Mouse (Mus musculus): ENCODE data around the gene Fam166a. TPM values are rescaled to one million over a fixed set of nuclear protein-coding genes. Genes with fewer than 3 reads are reported as not detected.

Gene Fam166a
- polyA plus RNA-seq (2015; fragmentation: Nextera tagmentation; extraction: Ambion mirVana), result 0.69 and 1.4 TPM in 2 replicates

DNA sequence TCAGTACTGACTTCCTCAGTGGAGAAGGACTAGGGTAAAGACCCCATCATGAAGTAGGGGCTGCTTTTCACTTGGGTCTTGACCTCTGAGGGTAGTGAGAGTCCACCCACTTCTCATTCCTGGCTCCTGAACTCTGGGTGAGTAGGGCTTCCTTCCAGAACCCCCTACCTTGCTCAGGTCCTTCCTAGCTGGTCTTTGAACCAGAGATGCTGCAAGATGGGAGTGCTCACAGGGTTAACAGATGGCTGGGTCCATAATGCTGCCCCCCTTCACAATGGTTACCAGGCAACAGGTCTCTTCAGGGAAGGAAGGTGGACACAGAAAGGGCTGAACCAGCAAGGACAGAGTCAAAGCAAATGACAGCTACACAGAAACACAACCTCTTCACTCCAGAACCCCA is at the start of gene Fam166a:
Gene Fam166a (plus strand): TSS at position 301 of the 400 bp plus-strand sequence.
- H3K27me3 ChIP-seq, result no peaks in the 10 kb centered on the region
- peaks cover 10% of the 10 kb centered on the region for H3K4me1 ChIP-seq
- no peaks in the 10 kb centered on the region for H3K9me3 ChIP-seq
- no peak within 1 kb of the TSS for H3K9ac ChIP-seq
- ATAC-seq (ENCODE audit: borderline replicate concordance, extremely low read depth, low FRiP score, low TSS enrichment), result no peak
- no peak within 1 kb of the TSS for H3K4me3 ChIP-seq
- no peak within 1 kb of the TSS for H3K4me2 ChIP-seq
- peaks cover 7% of the 10 kb centered on the region for H3K36me3 ChIP-seq
- no peak within 1 kb of the TSS for H3K27ac ChIP-seq

DNA sequence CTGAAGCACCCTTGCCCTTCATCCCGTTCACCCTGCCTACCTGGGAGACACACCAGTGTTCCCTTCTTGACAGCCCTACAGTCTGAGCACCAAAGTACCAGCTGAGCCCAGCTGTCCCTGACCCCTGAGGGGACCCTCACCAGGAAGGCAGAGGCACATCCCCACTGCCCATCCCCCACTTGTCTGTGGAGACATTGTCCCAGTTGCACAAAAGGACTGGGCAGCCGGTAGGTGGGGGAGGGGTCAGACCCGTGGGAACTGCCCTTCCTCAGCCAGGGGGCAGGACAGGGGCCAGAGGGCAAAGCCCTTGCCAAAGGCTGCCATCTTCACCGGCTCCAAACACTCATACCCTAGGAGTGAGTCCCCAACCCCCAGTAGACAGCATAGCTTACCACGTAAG is 48.8 kb upstream of the Fam166a start:
- 38% methylated on average over 5 of the region's 5 CpGs for WGBS
- no peak for ATAC-seq (ENCODE audit: borderline replicate concordance, extremely low read depth, low FRiP score, low TSS enrichment)
- Histone ChIP-seq H3K27ac (no peak overlapping the region; the same call in 1 of the 2 replicates), H3K9ac (no peak overlapping the region), H3K4me2 (no peak overlapping the region), H3K27me3 (no peaks in the 10 kb centered on the region), H3K9me3 (no peaks in the 10 kb centered on the region), H3K4me3 (no peak overlapping the region), H3K36me3 (no peaks in the 10 kb centered on the region), H3K4me1 (peaks cover 35% of the 10 kb centered on the region)

DNA sequence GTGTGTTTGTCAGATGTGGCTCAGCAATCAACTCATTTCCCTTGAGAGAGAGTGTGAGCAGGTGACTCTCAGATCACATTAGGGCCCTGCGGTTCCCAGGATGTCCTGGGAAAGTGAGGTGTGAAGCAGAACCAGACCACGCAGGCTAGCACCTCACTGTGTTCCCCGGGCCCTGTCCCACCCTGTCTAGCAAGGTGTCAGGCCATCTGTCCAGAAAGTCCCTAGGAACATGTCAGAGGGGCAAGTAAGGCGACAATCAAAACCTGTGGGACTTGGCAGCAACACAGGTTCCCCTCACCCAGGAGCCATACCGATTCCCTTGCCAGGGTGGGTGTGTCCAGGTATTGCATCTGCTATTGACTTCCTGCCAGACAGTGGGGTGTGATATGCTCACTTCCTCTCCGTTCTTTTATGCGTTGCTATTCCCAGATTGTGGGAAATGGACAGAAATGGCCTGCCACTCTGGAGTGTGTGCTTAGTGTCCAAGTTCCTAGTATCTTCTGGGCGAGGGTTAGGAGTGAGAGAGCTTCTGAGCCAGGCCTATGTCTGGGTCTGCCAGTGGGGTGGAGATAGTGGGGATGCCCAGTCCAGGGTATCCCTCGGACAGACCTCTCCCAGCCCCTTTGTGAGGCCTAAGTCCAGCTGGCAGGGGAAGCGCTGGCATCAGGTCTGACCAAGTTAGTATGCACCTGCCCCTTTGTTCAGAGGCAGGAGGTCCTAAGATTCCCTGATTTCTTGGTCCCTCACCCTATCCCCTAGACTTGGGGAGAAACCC is 48.0 kb upstream of the Fam166a start:
- no peak for ATAC-seq (ENCODE audit: borderline replicate concordance, extremely low read depth, low FRiP score, low TSS enrichment)
- Histone ChIP-seq H3K27me3 (no peaks in the 10 kb centered on the region), H3K4me2 (no peak overlapping the region), H3K36me3 (no peaks in the 10 kb centered on the region), H3K9me3 (no peaks in the 10 kb centered on the region), H3K4me1 (peaks cover 39% of the 10 kb centered on the region), H3K9ac (no peak overlapping the region), H3K27ac (no peak overlapping the region; the same call in 1 of the 2 replicates), H3K4me3 (no peak overlapping the region)
- 54% methylated on average over 10 of the region's 10 CpGs for WGBS

DNA sequence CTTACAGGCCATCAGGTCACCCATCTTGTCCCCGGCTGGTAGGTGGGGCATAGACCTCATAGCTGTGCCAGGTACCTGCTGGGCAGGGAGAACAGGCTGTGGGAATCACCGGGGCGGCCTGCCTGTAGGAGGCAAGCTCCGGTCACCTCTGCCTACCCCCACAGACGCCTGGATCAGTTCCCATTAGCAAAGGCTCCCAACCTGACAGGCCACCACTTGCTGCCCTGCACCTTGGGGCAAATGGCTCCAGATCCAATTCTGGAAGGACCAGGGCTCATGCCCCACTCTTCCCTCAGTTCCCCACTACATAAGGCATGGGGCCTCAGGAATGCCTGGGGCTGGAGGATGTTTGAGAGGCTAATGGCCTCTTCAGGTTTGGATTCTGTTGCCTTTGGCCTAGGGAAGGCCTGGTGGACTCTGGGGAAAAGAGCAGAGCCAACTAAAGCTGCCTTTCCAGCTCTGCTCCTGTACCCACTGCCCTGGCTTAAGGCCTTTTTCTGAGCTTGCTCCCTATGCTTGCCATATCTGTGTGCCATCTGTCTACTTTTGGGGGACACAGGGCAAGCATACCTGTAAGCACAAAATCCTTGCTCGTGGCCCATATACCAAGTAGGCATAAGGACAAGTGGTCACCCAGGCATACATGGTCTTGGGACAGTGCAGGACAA is 47.3 kb upstream of the Fam166a start:
- Histone ChIP-seq H3K4me3 (no peak overlapping the region), H3K27ac (no peak overlapping the region), H3K27me3 (no peaks in the 10 kb centered on the region), H3K9ac (no peak overlapping the region), H3K36me3 (no peaks in the 10 kb centered on the region), H3K4me1 (peaks cover 44% of the 10 kb centered on the region), H3K4me2 (no peak overlapping the region), H3K9me3 (no peaks in the 10 kb centered on the region)
- ATAC-seq (ENCODE audit: borderline replicate concordance, extremely low read depth, low FRiP score, low TSS enrichment), result no peak
- 80% methylated on average over 6 of the region's 6 CpGs for WGBS

DNA sequence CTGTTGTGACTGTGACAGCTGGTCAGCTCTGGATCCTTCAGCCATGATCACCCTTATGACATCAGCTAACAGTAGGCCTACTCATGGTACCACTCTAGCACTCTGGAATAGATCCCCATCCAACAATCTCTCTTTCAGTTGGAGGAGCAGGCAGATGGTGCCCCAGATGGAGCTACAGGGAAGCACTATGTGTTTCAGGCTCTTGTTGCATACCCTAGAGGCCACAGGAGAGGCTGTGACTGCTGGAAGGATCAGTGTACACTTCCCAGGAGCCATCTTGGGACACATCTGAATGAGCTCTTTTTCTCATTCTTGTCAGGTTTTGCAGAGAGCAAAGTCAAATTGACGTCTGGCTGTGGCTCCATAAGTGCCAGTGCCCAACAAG is 46.8 kb upstream of the Fam166a start:
- no peak overlapping the region for H3K27ac ChIP-seq
- H3K4me3 ChIP-seq, result no peak overlapping the region
- H3K27me3 ChIP-seq, result peaks cover 3% of the 10 kb centered on the region; the same call in 1 of the 2 replicates
- no peaks in the 10 kb centered on the region for H3K36me3 ChIP-seq
- ATAC-seq (ENCODE audit: borderline replicate concordance, extremely low read depth, low FRiP score, low TSS enrichment), result no peak
- WGBS, result 63% methylated on average over 1 of the region's 1 CpGs
- H3K9me3 ChIP-seq, result no peaks in the 10 kb centered on the region
- H3K9ac ChIP-seq, result no peak overlapping the region
- H3K4me1 ChIP-seq, result peaks cover 50% of the 10 kb centered on the region
- no peak overlapping the region for H3K4me2 ChIP-seq

DNA sequence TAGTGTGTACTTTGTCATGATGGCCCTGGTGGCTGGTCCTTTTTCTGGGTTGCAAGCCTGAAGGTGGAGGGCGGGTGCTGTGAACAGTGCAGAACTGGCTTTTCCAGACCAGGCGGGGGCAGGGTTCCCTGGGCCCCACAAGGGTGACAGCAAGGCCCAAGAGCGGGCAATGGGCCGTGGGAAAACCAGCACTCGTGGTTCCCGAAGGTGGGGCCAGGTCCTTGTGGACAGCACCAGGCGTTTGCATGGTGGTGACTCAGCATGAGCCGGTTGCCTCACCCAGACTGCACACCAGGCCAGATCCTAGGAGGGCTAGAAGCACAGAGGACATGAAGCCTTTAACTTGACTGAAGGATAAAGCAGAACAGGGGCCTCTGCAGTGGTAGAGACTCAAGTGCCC is 45.9 kb upstream of the Fam166a start:
- no peak overlapping the region for H3K27ac ChIP-seq
- 51% methylated on average over 8 of the region's 8 CpGs for WGBS

DNA sequence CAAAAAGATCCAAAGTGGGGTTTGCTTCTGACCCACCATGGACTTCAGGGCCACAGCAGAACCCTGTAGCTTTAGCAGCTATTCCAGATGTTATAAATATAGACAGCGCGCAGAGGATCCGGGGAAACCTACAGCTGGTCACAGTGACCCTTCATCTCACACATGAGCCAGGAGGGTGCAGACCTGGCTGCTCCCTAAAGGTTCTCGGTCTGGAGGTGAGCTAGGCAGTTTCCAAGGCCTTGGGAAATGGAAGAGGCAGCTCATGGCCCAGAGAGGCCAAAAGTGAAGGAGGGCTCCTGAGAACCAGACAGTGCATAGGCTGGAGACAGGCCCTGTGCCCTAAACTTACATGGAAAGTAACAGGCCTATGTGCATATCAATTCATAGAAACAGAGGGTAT is 44.7 kb upstream of the Fam166a start:
- H3K9ac ChIP-seq, result no peak overlapping the region
- H3K36me3 ChIP-seq, result no peaks in the 10 kb centered on the region
- no peak overlapping the region for H3K4me3 ChIP-seq
- H3K27ac ChIP-seq, result no peak overlapping the region
- peaks cover 24% of the 10 kb centered on the region for H3K27me3 ChIP-seq
- 92% methylated on average over 4 of the region's 4 CpGs for WGBS
- no peaks in the 10 kb centered on the region for H3K9me3 ChIP-seq
- no peak overlapping the region for H3K4me2 ChIP-seq
- peaks cover 57% of the 10 kb centered on the region for H3K4me1 ChIP-seq
- ATAC-seq (ENCODE audit: borderline replicate concordance, extremely low read depth, low FRiP score, low TSS enrichment), result no peak

More for the DNA sequence above, 45.9 kb upstream of the Fam166a start:
- Histone ChIP-seq H3K9me3 (no peaks in the 10 kb centered on the region), H3K4me3 (no peak overlapping the region), H3K27me3 (peaks cover 12% of the 10 kb centered on the region), H3K36me3 (no peaks in the 10 kb centered on the region), H3K4me2 (no peak overlapping the region), H3K4me1 (peaks cover 53% of the 10 kb centered on the region), H3K9ac (no peak overlapping the region)
- no peak for ATAC-seq (ENCODE audit: borderline replicate concordance, extremely low read depth, low FRiP score, low TSS enrichment)

DNA sequence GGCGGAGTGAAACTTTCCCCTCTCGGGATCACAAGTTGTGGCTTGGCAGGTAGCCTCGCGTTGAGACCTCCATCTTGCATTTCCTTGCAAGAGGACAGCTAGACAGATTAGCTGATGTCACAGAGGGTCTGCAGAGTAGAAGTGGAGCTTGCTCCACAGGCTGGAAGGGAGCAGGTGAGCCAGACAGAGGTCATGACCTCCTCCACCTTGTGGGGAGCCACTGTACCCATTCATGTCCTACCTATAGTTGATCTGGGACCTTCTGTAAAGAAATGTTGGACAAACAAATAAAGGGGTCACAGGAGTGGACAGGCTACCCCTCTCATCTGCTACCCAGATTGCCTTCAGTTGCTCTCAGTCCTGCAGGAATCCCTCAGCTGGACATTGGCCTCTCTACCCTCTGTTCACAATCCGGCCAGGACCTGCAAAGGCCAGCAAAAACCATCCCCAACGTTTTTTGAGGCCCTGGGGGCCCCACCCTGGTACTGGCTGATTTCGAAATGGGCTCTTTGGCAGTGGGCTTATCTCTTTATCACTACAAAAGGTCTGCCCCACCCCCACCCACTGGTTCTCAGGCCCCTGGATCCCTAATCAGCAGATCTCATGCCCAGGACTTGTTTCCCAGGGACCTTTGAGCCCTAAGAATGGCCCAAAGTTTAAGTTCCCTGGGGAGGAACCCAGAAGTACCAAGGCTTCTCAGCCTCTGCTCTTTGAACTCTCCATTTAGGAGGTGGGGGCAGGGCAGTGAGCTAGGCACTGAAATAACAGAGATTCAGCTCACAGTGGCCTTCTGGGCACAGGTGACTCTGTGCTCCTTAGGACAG is 43.5 kb upstream of the Fam166a start:
- no peak for ATAC-seq (ENCODE audit: borderline replicate concordance, extremely low read depth, low FRiP score, low TSS enrichment)
- Histone ChIP-seq H3K9me3 (no peaks in the 10 kb centered on the region), H3K4me3 (no peak overlapping the region), H3K27me3 (peaks cover 34% of the 10 kb centered on the region), H3K36me3 (no peaks in the 10 kb centered on the region), H3K4me2 (no peak overlapping the region), H3K9ac (no peak overlapping the region), H3K4me1 (peaks cover 52% of the 10 kb centered on the region), H3K27ac (no peak overlapping the region)
- WGBS, result 47% methylated on average over 7 of the region's 7 CpGs

DNA sequence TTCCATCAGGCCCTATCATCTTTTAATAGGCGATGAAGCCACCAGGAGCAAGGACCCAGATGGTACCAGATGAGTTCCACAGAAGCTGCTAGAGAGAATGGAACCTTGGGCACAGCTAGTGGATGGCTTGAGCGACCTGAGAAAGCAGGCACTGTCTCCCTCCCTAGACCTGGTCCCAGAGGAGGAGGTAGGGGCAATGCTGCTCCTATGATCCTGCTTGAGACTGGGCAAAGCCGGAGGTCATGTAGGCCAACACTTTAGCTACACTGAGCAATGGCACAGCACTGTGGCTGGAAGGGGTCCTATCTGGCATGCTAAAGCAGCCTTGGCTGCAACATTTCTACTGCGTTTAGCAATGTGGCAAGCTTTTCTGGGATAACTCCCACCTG is 42.9 kb upstream of the Fam166a start:
- no peak overlapping the region for H3K4me2 ChIP-seq
- WGBS, result 81% methylated on average over 4 of the region's 4 CpGs
- no peaks in the 10 kb centered on the region for H3K36me3 ChIP-seq
- H3K9me3 ChIP-seq, result no peaks in the 10 kb centered on the region
- ATAC-seq (ENCODE audit: borderline replicate concordance, extremely low read depth, low FRiP score, low TSS enrichment), result no peak
- H3K27me3 ChIP-seq, result peaks cover 40% of the 10 kb centered on the region
- H3K9ac ChIP-seq, result no peak overlapping the region
- H3K4me3 ChIP-seq, result no peak overlapping the region
- peaks cover 52% of the 10 kb centered on the region for H3K4me1 ChIP-seq
- H3K27ac ChIP-seq, result no peak overlapping the region

DNA sequence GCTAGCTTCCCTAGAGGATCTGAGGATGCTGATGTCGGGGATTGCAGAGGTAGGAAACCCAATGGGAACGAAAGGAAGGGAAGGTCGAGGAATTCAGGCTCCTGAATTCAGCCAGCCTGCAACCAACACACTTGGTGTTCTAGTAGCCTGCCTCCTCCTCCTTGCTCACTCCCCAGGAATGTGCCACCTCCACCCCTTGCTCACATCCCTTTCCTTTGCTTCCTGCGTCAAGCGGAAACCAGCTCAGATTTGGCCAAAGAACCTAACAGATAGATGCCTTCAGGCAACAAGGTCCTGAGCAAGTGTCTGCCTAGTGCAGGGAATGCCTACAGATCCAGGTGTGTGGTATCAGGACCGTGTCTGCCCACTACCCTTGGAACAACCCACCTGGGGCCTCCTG is 42.0 kb upstream of the Fam166a start:
- H3K36me3 ChIP-seq, result no peaks in the 10 kb centered on the region
- peaks cover 49% of the 10 kb centered on the region for H3K27me3 ChIP-seq
- H3K9me3 ChIP-seq, result no peaks in the 10 kb centered on the region
- H3K9ac ChIP-seq, result no peak overlapping the region
- H3K4me1 ChIP-seq, result peaks cover 61% of the 10 kb centered on the region
- no peak overlapping the region; the same call in 1 of the 2 replicates for H3K4me2 ChIP-seq
- WGBS, result 50% methylated on average over 6 of the region's 6 CpGs
- ATAC-seq (ENCODE audit: borderline replicate concordance, extremely low read depth, low FRiP score, low TSS enrichment), result no peak
- peak overlapping the region; percentile 71; the same call in 1 of the 2 replicates for H3K27ac ChIP-seq
- H3K4me3 ChIP-seq, result no peak overlapping the region

DNA sequence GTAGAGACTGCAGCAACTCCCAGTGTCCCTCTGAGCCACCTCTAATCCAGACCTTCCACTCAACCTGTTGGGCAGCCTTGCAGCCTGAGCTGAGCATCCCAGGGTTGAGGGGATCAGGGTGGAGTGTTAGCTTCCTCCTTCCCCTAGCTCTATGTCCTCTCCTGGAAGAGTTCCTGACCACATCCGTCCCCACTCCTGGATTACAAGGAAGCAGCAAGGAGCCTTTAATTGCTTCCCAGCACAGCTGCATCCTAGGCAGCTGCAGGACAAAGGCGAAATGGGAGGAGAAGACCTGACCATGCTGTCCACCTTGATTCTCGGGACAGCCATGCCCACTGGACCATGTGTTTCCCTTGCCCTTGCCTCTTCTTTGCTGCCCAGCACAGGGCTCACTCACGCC is 41.5 kb upstream of the Fam166a start:
- Histone ChIP-seq H3K27me3 (peaks cover 54% of the 10 kb centered on the region), H3K4me1 (peaks cover 65% of the 10 kb centered on the region), H3K9ac (no peak overlapping the region), H3K9me3 (no peaks in the 10 kb centered on the region), H3K4me3 (no peak overlapping the region), H3K36me3 (no peaks in the 10 kb centered on the region), H3K4me2 (peak overlapping the region; percentile 30; the same call in 1 of the 2 replicates), H3K27ac (peak overlapping the region; percentile 71)
- no peak for ATAC-seq (ENCODE audit: borderline replicate concordance, extremely low read depth, low FRiP score, low TSS enrichment)
- 36% methylated on average over 4 of the region's 4 CpGs for WGBS

All from lung, embryonic 15.5 days (tissue).